Mouse (Mus musculus) hindbrain, embryonic 16.5 days (tissue): ENCODE measurements around the gene Spns2. TPM values are rescaled to one million over a fixed set of nuclear protein-coding genes. Genes with fewer than 3 reads are reported as not detected.
A peak's percentile ranks its signal among the peaks of the same experiment; 100 is the strongest.
"Not testable (repeated sequence)": the region's sequence is repeated elsewhere in the genome, so short reads cannot be mapped to it uniquely, and the experiment has no call there.

Source experiments
- ATAC-seq: fragments of 200-750 bp; cut with Nextera tagmentation; 2 replicates; pipeline ENCODE4 v1.8.0; 2017; ENCODE audit warnings: moderate TSS enrichment, moderate library complexity
- H3K27ac ChIP-seq: fragments of 300-500 bp; sonication (generic); 2 replicates; pipeline ENCODE4 v1.5.1; 2014; ENCODE audit warnings: low read depth, mild to moderate bottlenecking, control low read depth, low read length, moderate library complexity
- H3K27me3 ChIP-seq: fragments of 300-500 bp; sonication (generic); replicated peaks from 2 replicates; pipeline ENCODE4 v1.6.1; 2014; ENCODE audit warnings: low read length; ENCODE audit not compliant: control insufficient read depth, insufficient read depth
- H3K36me3 ChIP-seq: fragments of 300-500 bp; sonication (generic); 2 replicates; pipeline ENCODE4 v1.6.1; 2014; ENCODE audit warnings: mild to moderate bottlenecking, low read length, moderate library complexity, mixed read lengths; ENCODE audit not compliant: control insufficient read depth, insufficient read depth
- H3K4me1 ChIP-seq: fragments of 300-500 bp; sonication (generic); 2 replicates; pipeline ENCODE4 v1.6.1; 2014; ENCODE audit warnings: low read depth, low read length; ENCODE audit not compliant: control insufficient read depth, insufficient read depth
- H3K4me2 ChIP-seq: fragments of 300-500 bp; sonication (generic); 2 replicates; pipeline ENCODE4 v1.6.1; 2014; ENCODE audit warnings: mild to moderate bottlenecking, low read length, control low read depth, moderate library complexity
- H3K4me3 ChIP-seq: fragments of 300-500 bp; sonication (generic); 2 replicates; pipeline ENCODE4 v1.5.1; 2014; ENCODE audit warnings: mild to moderate bottlenecking, low read length, control low read depth, moderate library complexity
- H3K9ac ChIP-seq: fragments of 300-500 bp; sonication (generic); 2 replicates; pipeline ENCODE4 v1.6.1; 2014; ENCODE audit warnings: low read depth, mild to moderate bottlenecking, control low read depth, low read length, moderate library complexity
- H3K9me3 ChIP-seq: fragments of 300-500 bp; sonication (generic); 2 replicates; pipeline ENCODE4 v1.6.1; 2014; ENCODE audit warnings: mild to moderate bottlenecking, low read length, moderate library complexity; ENCODE audit not compliant: control insufficient read depth
- WGBS: fragments of 180-500 bp; shearing (Covaris S2); extraction: QIAGEN DNeasy Blood & Tissue Kit; methylation state at CpG from one replicate; pipeline ENCODE4 v1.1.7; 2014; 5-methylcytosine and 5-hydroxymethylcytosine counted together
- polyA plus RNA-seq: library from polyadenylated mRNA; unstranded; fragments of >200 nt; fragmentation: Nextera tagmentation; extraction: Ambion mirVana; gene quantifications from 2 replicates; pipeline ENCODE4 v1.2.1, GENCODE M21; 2015

Gene Spns2
- polyA plus RNA-seq, 1 experiment from 2014 or later, result 6.0 TPM

- ATAC-seq, H3K4me1 ChIP-seq, H3K27me3 ChIP-seq, H3K9me3 ChIP-seq: not testable (repeated sequence)
- Histone ChIP-seq H3K4me3 (peak overlapping the region; percentile 95), H3K27ac (peak overlapping the region; percentile 95), H3K36me3 (peaks cover 32% of the 10 kb centered on the region), H3K4me2 (peak overlapping the region; percentile 99), H3K9ac (peak overlapping the region; percentile 77)
- 30% methylated on average over 6 of the region's 6 CpGs for WGBS
Observed at GRCm38 (mm10) chr11:72440597-72440964, 49.1 kb downstream of the Spns2 start.

DNA sequence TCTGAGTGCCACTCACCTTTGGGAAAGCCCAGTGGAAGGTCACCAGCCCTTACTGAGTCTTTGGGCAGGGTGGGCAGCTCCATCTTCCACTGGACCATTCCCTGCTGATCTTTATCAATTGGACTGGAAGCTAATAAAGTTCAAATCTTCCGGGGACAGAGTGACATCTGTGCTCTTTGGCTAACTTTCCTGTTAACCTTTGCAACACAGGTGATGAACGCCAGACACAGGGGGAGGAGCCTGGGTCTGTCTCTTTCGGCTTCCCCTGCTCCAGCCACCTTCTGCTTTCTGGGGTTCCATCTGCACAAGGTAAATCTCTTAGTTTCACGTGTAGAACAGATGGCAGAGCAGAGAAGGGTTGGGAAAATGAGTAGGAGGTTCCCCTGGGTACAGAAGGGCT, 51.3 kb downstream of the Spns2 start:
- Histone ChIP-seq H3K36me3 (peaks cover 11% of the 10 kb centered on the region), H3K4me1 (peaks cover 9% of the 10 kb centered on the region), H3K27me3 (no peaks in the 10 kb centered on the region), H3K9me3 (no peaks in the 10 kb centered on the region), H3K9ac (no peak overlapping the region), H3K27ac (no peak overlapping the region), H3K4me2 (no peak overlapping the region), H3K4me3 (no peak overlapping the region)
- ATAC-seq, result no peak
- 71% methylated on average over 4 of the region's 4 CpGs for WGBS

DNA sequence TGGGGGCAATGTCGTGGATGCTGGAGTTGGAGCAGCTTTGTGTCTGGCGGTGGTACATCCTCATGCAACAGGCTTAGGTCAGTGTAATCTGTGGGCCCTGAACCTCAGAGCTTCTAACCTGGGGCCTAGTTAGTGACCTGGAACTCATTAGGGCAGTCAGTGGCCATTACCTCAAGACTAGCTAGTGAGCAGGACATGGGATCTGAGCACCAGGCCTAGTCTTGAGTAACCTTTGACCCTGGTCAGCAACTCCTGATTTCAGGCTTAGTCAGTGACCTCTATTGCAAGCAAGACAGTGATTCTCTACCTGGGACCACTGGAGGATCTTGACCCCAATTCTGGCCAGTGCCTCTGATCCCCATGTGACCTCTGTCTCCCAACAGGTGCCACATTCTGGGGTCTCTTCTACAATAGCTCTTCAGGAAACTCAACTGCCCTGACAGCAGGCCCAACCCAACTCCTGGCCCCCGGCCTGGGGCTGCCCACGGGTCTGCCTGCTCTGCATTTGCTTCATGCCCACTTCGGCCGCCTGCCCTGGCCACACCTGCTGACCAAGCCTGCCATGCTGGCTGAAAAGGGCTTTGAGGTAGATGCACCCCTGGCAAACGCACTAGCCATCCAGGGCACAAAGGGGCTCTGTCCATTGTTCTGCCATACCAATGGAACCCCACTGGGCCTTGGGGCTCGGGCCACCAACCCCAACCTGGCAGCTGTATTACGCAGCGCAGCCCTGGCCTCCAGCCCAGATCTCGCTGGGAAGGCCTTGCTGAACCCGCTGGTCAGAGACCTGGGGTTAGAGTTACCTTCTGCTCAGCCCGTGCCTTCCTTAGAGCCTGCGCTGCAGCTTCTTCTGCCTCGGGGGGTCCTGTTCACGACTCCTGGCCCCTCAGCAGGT, 52.7 kb downstream of the Spns2 start:
- WGBS, result 77% methylated on average over 16 of the region's 16 CpGs
- Histone ChIP-seq H3K27ac (no peak overlapping the region), H3K36me3 (no peaks in the 10 kb centered on the region), H3K4me3 (no peak overlapping the region), H3K4me2 (no peak overlapping the region), H3K4me1 (peaks cover 3% of the 10 kb centered on the region), H3K27me3 (no peaks in the 10 kb centered on the region; the same call in 1 of the 2 replicates), H3K9ac (no peak overlapping the region), H3K9me3 (no peaks in the 10 kb centered on the region)
- no peak for ATAC-seq

GRCm38 (mm10) chr11:72436271-72436670, 53.4 kb downstream of the Spns2 start:
- Histone ChIP-seq H3K36me3 (no peaks in the 10 kb centered on the region), H3K4me3 (no peak overlapping the region), H3K9me3 (no peaks in the 10 kb centered on the region), H3K27me3 (no peaks in the 10 kb centered on the region; the same call in 1 of the 2 replicates), H3K4me1 (no peaks in the 10 kb centered on the region), H3K27ac (no peak overlapping the region), H3K9ac (no peak overlapping the region), H3K4me2 (no peak overlapping the region)
- ATAC-seq, result no peak
- WGBS, result 58% methylated on average over 5 of the region's 5 CpGs

DNA sequence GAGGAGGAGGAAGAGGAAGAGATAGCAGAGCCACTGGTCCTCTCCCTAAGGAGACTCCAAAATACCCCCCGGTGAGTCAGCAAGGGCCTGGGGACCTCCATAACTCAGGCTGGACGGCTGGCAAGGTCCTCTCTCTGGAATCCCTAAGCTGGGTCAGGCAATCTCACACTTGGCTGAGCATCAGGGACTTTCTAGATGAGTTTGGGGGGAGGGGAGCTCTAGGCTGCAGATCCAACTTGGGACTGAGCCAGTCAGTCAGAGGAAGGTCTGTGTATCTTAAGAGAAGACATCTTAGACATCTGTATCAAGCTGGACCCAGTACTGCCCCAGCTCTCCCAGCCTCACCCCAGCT, 54.0 kb downstream of the Spns2 start:
- no peak overlapping the region for H3K4me3 ChIP-seq
- H3K27ac ChIP-seq, result no peak overlapping the region
- WGBS, result 37% methylated on average over 2 of the region's 2 CpGs
- H3K36me3 ChIP-seq, result no peaks in the 10 kb centered on the region
- no peak overlapping the region for H3K9ac ChIP-seq
- no peak overlapping the region for H3K4me2 ChIP-seq
- H3K4me1 ChIP-seq, result no peaks in the 10 kb centered on the region
- no peaks in the 10 kb centered on the region for H3K9me3 ChIP-seq
- no peak for ATAC-seq
- H3K27me3 ChIP-seq, result no peaks in the 10 kb centered on the region; the same call in 1 of the 2 replicates

DNA sequence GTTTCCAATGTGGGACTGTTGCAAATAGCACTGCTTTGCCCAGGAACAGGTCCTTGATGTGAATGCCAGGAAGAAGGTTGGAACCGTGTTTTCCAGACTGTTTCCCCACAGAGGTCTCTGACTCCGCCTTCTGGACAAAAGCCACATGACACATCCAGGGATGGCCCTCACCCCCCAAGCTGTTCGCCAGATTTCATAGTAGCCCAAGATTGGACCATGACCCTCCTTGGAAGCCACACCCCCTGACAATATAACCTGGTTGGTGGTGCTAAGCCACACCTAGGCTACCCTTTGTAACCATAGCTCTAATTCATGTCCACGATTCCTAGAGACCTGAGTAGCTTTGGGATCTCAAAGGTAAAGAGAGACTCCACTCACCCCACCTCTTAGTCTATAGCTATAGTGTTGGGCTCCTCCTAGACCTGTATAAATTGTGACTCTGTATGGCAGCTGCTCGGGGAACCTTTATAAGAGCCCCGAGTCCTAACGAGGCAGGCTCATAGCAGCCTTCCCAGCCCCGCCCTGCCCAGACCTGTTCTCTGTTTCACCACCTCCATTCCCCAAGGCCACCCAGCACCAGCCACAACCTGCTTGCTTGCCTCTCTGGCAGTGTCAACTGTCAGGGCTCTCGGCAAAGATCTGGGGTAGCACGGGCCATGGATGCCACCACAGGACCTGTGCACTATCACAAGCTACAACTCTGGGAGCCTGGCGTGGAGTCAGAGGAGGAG, 54.6 kb downstream of the Spns2 start, which contains the start of gene Ggt6:
Gene Ggt6, plus strand, starts transcription at position 564 of the 731 bp plus-strand sequence.
- H3K27ac ChIP-seq, result no peak within 1 kb of the TSS
- 73% methylated on average over 11 of the region's 11 CpGs for WGBS
- H3K4me1 ChIP-seq, result no peaks in the 10 kb centered on the region
- H3K9ac ChIP-seq, result no peak within 1 kb of the TSS
- H3K9me3 ChIP-seq, result no peaks in the 10 kb centered on the region
- no peak for ATAC-seq
- H3K4me2 ChIP-seq, result no peak within 1 kb of the TSS
- H3K36me3 ChIP-seq, result no peaks in the 10 kb centered on the region
- no peak within 1 kb of the TSS for H3K4me3 ChIP-seq
- H3K27me3 ChIP-seq, result no peaks in the 10 kb centered on the region; the same call in 1 of the 2 replicates

GRCm38 (mm10) chr11:72430311-72431068, 59.2 kb downstream of the Spns2 start:
- not testable (repeated sequence) for H3K4me3 ChIP-seq, H3K9me3 ChIP-seq, H3K9ac ChIP-seq, H3K27ac ChIP-seq, ATAC-seq, H3K27me3 ChIP-seq, H3K4me2 ChIP-seq, H3K36me3 ChIP-seq, H3K4me1 ChIP-seq
- 60% methylated on average over 9 of the region's 9 CpGs for WGBS

DNA sequence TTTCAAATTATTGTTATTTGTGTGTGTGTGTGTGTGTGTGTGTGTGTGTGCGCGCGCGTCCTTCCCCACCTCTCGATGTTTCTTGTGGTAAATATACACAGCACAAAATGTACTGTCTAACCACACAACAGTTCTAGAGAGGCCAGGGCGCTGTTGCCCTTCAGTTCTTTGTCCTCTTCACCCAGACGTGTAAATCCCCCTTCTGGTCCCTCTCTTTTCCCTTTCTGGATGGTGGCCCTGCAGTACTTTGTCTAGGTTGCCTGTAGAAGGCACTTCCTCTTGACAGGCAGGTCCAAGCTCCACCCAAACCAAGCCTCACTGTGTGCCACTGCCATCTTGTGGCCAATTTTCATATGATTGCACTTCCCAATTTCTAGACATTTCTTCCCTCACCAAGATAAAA, 60.4 kb downstream of the Spns2 start:
- Histone ChIP-seq H3K9me3 (no peaks in the 10 kb centered on the region), H3K36me3 (no peaks in the 10 kb centered on the region), H3K4me1 (no peaks in the 10 kb centered on the region), H3K27ac (no peak overlapping the region), H3K4me2 (peak overlapping the region; percentile 37), H3K9ac (no peak overlapping the region), H3K27me3 (no peaks in the 10 kb centered on the region; the same call in 1 of the 2 replicates), H3K4me3 (no peak overlapping the region; the same call in 1 of the 2 replicates)
- WGBS, result 45% methylated on average over 7 of the region's 7 CpGs
- peak; percentile 61 for ATAC-seq
